Mouse (Mus musculus) spleen, adult 18-20 months (tissue): ENCODE results near the gene Ccdc170.

ENCODE experiments used
- DNase-seq, 2 experiments: peaks; one replicate each; pipeline ENCODE4 v3.0.0; 2022; ENCODE audit warnings: mixed read lengths in 2 of 2

Ccdc170 gene

GRCm38 (mm10) chr10:4482355-4482754, at the start of gene Ccdc170:
Ccdc170 (plus strand) TSS chr10:4482502.
- no peak for DNase-seq

GRCm38 (mm10) chr10:4432996-4433755, 49.1 kb upstream of the Ccdc170 start:
- DNase-seq = no peak

GRCm38 (mm10) chr10:4433871-4434270, 48.4 kb upstream of the Ccdc170 start:
- DNase-seq = peak in 1 of 2 experiments; percentile 10

GRCm38 (mm10) chr10:4435416-4435815, 46.9 kb upstream of the Ccdc170 start:
- no peak for DNase-seq

GRCm38 (mm10) chr10:4456409-4456808, 25.9 kb upstream of the Ccdc170 start:
- DNase-seq = no peak

GRCm38 (mm10) chr10:4460201-4460600, 22.1 kb upstream of the Ccdc170 start:
- DNase-seq = no peak

- no peak for DNase-seq
These were observed 16.5 kb upstream of the Ccdc170 start for GRCm38 (mm10) chr10:4465799-4466198.

GRCm38 (mm10) chr10:4469406-4469805, 12.9 kb upstream of the Ccdc170 start:
- DNase-seq = no peak

- no peak for DNase-seq
These were observed 8.7 kb upstream of the Ccdc170 start for GRCm38 (mm10) chr10:4473591-4473993.

- no peak for DNase-seq
These were observed 6.9 kb upstream of the Ccdc170 start for GRCm38 (mm10) chr10:4475431-4475830.

- DNase-seq = no peak
These were observed 5.7 kb upstream of the Ccdc170 start for GRCm38 (mm10) chr10:4476604-4477003.

- no peak for DNase-seq
These were observed 1.4 kb upstream of the Ccdc170 start for GRCm38 (mm10) chr10:4480929-4481328.

GRCm38 (mm10) chr10:4481695-4482094, 607 bp upstream of the Ccdc170 start:
- DNase-seq = no peak

GRCm38 (mm10) chr10:4483848-4484247, 1.5 kb downstream of the Ccdc170 start:
- DNase-seq = no peak

- no peak for DNase-seq
These were observed 2.7 kb downstream of the Ccdc170 start for GRCm38 (mm10) chr10:4484986-4485385.

GRCm38 (mm10) chr10:4489865-4490264, 7.6 kb downstream of the Ccdc170 start:
- DNase-seq = no peak

- DNase-seq = no peak
These were observed 9.0 kb downstream of the Ccdc170 start for GRCm38 (mm10) chr10:4491281-4491680.

GRCm38 (mm10) chr10:4492045-4492444, 9.7 kb downstream of the Ccdc170 start:
- no peak for DNase-seq

- DNase-seq = no peak
These were observed 10.6 kb downstream of the Ccdc170 start for GRCm38 (mm10) chr10:4492909-4493308.

GRCm38 (mm10) chr10:4503251-4503650, 20.9 kb downstream of the Ccdc170 start:
- no peak for DNase-seq

GRCm38 (mm10) chr10:4512725-4513124, 30.4 kb downstream of the Ccdc170 start:
- DNase-seq = no peak

GRCm38 (mm10) chr10:4517614-4518013, 35.3 kb downstream of the Ccdc170 start:
- no peak for DNase-seq

- no peak for DNase-seq
These were observed 37.3 kb downstream of the Ccdc170 start for GRCm38 (mm10) chr10:4519645-4520044.

- DNase-seq = no peak
These were observed 38.2 kb downstream of the Ccdc170 start for GRCm38 (mm10) chr10:4520394-4521102.
